Mouse (Mus musculus): ENCODE data around the gene Arid1b.
"Not testable (repeated sequence)": the region's sequence is repeated elsewhere in the genome, so short reads cannot be mapped to it uniquely, and the experiment has no call there.

Arid1b gene

DNA sequence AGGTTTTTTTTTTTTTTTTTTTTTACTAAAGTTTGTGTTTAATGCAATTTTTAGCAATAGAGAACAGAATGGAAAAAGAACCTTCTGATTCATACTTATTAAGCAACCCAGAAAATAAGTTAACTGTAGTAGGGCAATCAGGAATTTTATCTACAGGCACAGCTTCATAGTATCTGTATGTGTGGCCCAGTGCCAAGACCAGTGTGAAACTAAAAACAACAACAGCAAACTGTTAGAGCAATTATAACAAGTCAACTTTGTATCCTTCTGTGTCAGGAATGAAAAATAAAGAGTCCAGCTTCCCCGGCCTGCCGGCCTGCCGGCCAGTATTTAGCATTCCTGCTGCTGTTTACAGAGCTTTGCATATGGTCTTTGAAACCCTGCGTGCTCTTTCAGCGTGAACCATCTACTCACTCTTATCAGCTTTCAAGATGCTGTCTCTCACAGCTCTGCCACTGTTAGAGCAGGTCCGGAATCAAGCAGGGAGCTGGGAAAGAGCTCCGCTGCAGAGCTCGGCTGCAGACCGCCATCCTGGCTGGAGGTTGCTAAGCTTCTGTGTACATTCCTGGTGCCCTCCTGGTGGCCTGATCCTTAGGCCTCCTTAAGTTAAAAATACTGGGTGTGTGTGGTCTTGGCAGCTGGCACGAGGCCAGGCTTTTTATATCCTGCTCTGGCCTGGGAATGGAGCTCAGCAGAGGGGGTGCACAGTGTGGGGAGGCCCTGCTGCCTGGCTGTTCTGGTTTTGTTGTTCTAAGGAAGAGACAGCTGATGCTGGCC lies 64.0 kb downstream of the Arid1b start:
- DNase-seq: no peak

DNA sequence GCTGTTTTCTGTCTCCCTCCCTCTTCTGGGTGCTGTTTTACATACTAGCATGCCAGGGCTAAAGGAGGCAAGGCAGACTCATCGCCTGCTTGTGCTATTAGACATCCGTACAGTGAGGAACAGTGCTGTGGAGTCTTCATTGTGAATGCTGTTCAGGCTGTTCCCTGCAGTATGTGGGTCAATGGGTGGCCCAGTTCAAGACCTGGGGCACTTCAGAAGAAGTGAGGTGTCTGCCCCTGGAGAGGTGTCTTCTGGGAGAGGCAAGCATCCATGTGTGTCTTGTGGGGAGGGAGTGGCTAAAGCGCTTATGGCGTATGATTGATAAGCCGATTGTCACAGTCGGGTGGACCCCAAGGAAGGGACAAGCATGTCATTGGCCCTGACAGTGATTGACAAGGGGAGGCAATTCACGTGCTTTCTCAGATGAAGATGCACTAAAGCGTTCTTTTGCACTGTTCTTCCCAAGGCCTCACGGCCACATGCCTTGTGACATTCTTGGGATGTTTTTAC lies 65.0 kb downstream of the Arid1b start:
- DNase-seq: no peak

- DNase-seq: no peak
Observed at GRCm38 (mm10) chr17:5060515-5061084, 66.5 kb downstream of the Arid1b start.

- no peak for DNase-seq
Observed at GRCm38 (mm10) chr17:5061183-5061582, 67.1 kb downstream of the Arid1b start.

- no peak for DNase-seq
Observed at GRCm38 (mm10) chr17:5061593-5061992, 67.5 kb downstream of the Arid1b start.

- peak; percentile 42 to 44 for DNase-seq
Observed at GRCm38 (mm10) chr17:5063471-5064176, 69.5 kb downstream of the Arid1b start.

DNA sequence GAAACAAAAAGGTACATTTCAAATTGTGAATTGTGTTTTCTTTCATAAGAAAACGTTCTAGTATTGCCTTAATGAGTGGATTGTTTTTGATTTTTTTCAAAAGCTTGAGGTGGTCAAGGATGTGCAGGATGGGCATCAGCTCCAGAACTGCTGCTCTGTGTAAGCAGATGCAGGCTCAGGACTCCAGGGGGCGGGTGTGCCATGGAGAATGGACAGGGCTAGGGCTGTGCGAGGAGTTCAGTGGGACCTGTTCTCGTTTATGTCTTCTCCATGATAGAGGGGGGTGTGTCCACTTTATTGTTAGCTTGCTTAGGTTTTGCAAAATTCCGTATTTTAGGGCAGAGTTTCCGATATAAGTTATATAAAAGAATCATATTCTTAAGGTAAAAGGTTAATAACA lies 70.6 kb downstream of the Arid1b start:
- peak in 1 of 2 experiments; percentile 26 for DNase-seq

DNA sequence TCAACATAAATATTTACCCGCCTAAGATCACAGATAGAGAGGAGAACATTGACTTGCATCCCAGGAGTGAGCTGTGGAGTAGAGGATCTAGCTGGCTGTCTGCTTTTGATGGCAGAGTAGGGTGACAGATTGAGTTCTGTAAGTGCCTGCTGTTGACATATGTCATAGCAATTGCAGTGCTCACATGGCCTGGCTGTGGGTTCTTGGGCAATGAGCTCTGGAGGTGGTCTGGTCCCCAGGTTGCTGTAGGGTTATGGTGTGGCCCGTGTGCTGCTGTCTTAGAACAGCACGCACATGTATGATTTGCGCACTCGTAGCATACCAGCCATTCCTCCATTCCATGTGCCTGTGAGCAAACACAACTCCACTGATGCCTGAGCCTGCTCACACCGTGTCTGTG lies 71.1 kb downstream of the Arid1b start:
- DNase-seq: no peak

GRCm38 (mm10) chr17:5066835-5067234 lies 72.7 kb downstream of the Arid1b start:
- DNase-seq: no peak

DNA sequence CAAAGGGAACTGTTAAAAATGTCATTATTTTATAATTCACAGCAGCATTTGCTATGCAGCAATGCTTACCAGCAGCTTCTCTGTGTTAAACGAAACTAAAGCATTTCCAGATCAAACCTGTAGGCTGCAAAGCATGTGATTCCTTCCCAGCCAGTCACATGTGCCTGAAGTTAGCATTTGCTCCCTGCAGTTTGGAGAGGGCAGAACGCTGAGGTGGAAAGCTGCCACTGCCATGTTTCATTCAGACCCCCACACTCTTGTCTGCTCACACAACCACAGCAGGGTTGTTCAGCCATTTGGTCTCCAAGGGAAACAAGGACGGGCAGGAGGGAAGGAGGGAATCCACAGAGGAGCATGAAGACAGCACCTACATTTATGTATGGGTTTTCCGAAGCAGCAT lies 73.1 kb downstream of the Arid1b start:
- no peak for DNase-seq

DNA sequence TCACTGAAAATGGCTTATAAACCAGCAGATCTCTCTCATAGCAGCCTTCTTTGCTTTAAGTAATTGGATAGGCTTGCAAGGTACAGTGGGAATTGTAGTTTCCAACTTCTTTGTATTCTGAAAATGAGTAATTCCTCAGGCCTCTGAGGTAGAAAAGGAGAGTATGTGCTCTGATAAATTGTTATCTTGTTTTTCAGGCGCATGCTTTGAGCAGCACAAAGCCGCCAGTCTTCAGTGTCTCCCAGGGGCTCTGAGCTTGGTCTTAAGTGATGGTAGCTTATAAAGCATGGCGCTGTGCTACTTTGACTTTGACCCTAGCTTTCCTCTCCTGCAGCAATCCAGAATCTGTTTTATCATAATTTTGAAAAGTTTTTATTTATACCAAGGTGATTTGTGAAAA lies 76.3 kb downstream of the Arid1b start:
- DNase-seq: no peak

DNA sequence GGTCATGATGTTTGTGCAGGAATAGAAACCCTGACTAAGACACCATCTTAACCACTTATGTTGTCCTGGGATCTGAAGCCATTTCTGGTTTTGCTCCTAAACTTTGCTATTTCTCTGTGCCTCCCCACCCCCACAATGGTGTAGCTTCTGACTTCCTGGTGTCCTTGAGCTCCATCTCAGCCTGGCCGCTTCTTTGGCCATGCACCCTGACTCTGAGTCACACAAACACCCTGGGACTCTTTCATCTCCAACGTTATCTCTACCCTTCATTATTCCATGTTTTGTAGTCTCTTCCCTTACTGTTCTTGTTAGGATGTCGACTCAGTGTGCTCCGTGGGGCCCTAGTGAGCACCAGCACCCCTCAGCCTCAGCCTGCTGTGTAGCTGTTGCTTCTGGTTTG lies 78.4 kb downstream of the Arid1b start:
- no peak for DNase-seq

DNA sequence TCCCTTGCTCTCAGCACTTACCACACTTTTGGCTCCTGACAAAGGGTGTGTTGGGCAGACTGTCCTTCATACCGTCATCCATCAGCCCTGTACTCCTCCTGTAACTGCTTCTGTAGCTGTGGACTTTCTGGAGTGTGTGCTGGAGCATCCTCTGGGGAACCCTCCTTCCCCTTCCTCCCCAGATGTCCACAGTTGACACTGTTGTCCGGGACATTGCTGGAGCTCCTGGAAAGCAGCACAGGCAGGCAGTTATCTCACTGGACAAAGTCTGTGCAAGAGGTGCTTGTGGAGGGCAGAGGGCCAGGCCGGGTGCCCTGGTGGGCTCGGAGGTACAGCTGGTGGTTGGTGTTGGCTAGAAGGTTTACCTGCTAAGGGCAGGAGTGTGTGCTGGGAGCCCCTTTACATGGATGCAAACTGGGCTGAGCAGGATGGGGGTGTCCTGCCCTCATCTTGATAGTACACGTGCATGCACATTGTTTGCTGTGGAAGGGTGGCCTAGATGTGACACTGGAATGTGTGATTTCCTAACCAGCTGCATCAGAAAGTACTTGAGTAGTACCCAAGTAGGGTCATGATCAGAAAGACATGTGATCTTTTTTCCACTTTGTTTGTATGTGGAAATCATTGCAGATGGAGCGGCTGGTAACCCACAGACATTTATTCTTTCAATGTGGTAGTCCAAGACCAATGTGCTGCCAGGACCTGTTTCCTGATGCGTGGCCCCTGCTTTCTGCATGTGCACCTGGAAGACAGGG lies 80.8 kb downstream of the Arid1b start:
- no peak for DNase-seq

DNA sequence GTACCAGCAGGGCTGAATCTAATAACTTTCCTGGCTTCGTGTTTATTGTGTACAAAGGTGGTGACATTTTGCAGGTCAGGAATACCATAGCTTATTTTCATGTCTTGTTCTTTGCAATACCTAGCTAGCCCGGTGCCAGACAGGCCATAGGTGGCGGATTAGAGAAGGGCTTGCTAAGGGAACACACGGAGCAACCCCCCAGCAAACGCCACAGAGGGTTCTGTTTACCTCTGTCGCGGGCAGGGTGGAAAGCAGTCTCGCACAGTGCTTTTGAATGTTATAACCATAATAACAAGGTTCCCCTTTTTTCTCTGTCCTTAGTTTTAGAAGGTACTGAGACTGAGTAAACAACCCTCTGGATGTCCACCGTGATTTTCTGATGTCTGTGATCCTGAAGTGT lies 83.9 kb downstream of the Arid1b start:
- peak; percentile 55 to 60 for DNase-seq

DNA sequence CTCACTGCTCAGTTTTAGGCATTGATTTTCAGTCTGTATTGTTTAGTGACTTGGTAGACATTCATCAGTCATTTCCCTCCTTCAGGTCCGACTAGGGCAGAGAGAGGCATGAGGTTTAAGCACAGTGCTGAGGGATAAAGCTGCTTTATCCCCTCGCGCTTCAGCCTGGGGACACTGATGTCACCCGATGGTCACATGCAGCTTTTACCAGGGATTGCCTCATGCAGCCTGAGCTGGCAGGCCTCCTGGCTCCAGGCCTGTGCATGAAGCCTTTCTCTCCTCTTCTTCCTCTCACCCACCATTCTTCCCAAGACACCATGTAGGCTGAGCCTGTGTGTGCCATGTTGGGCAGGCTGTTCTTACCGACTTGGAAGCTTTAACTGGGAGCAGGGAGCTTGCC lies 84.4 kb downstream of the Arid1b start:
- DNase-seq: no peak

- peak in 1 of 2 experiments; percentile 23 for DNase-seq
Observed at GRCm38 (mm10) chr17:5080884-5081419, 86.8 kb downstream of the Arid1b start.

GRCm38 (mm10) chr17:5082274-5082673 lies 88.1 kb downstream of the Arid1b start:
- no peak for DNase-seq

DNA sequence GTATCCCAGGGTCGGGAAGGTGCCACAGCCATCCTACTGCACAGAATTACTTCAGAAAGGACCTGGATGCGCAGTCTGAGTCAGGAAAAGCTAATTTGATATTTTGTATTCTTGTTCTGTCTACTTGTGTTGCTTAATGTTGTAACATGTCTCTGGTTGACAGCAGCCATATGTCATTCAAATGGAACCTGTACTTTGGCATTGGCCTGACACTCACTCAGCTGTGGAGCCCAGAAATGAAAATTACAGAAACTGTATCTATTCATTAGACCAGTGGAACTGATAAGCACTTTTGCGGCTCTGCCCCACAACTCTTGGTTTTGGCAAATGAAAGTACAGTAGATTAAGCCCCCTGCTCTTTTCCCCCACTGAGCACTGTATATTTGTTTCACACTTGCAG lies 89.4 kb downstream of the Arid1b start:
- no peak for DNase-seq

GRCm38 (mm10) chr17:5084139-5084538 lies 90.0 kb downstream of the Arid1b start:
- peak; percentile 49 to 52 for DNase-seq

- no peak for DNase-seq
Observed at GRCm38 (mm10) chr17:5085004-5085403, 90.9 kb downstream of the Arid1b start.

DNA sequence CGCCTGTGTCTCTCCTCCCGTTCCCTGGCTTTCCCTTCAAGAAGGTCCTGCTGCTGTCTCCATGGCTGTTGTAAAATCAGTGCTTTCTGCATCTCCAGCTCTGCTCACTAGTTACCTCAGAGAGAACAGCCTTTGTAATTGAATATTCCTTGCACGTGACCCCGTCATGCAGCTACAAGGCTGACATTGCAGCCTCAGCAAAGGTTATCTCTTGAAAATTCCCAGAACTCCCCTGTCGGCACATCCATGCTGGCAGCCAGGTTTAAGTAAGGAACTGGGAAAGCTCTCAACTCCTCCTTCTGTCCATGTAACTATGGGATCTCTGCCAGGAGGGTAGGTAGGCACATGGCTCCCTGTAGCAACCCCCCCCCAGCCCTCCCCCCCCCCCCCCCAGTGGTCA lies 91.8 kb downstream of the Arid1b start:
- DNase-seq: no peak

DNA sequence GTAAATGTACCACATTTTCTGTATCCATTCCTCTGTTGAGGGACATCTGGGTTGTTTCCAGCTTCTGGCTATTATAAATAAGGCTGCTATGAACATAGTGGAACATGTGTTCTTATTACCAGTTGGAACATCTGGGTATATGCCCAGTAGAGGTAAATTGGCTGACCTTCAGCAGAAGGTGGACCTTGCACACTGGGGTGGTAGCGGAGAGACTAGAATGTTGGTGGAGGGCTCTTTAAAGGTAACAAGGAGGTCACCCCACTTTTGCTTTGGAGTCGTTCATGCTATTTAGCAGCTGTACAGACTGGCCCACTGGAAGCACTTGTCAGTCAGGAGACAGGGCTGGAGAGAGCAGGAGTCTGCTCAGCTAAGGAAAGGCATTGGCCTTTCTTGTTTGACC lies 94.1 kb downstream of the Arid1b start:
- DNase-seq: not testable (repeated sequence)

- DNase-seq: no peak
Observed at GRCm38 (mm10) chr17:5088822-5089221, 94.7 kb downstream of the Arid1b start.
